Mouse (Mus musculus) kidney, postnatal 0 days (tissue): ENCODE measurements around the gene Rora. TPM values are rescaled to one million over a fixed set of nuclear protein-coding genes. Genes with fewer than 3 reads are reported as not detected.

Experiments used
- ATAC-seq: fragments of 200-750 bp; cut with Nextera tagmentation; replicated peaks from 2 replicates; pipeline ENCODE4 v1.8.0; 2017; ENCODE audit warnings: low read depth, moderate number of reproducible peaks, moderate TSS enrichment, moderate library complexity; ENCODE audit not compliant: low FRiP score
- DNase-seq: peaks from one replicate; pipeline ENCODE4 v3.0.0-alpha.2; 2016; ENCODE audit warnings: low spot score
- H3K27ac ChIP-seq: fragments of 300-500 bp; sonication (generic); 2 replicates; pipeline ENCODE4 v1.5.1; 2014; ENCODE audit warnings: mild to moderate bottlenecking
- H3K27me3 ChIP-seq: fragments of 300-500 bp; sonication (generic); 2 replicates; pipeline ENCODE4 v1.6.1; 2014; ENCODE audit warnings: low read length, mixed read lengths; ENCODE audit not compliant: insufficient read depth
- H3K36me3 ChIP-seq: fragments of 300-500 bp; sonication (generic); 2 replicates; pipeline ENCODE4 v1.6.1; 2014; ENCODE audit warnings: low read length, mixed read lengths; ENCODE audit not compliant: insufficient read depth
- H3K4me1 ChIP-seq: fragments of 300-500 bp; sonication (generic); replicated peaks from 2 replicates; pipeline ENCODE4 v1.6.1; 2014; ENCODE audit warnings: antibody characterized with exemption, low read length, mixed read lengths; ENCODE audit not compliant: insufficient read depth
- H3K4me2 ChIP-seq: fragments of 300-500 bp; sonication (generic); 2 replicates; pipeline ENCODE4 v1.6.1; 2014; ENCODE audit warnings: mild to moderate bottlenecking, low read length, moderate library complexity, mixed read lengths
- H3K4me3 ChIP-seq: fragments of 300-500 bp; sonication (generic); replicated peaks from 2 replicates; pipeline ENCODE4 v1.5.1; 2014; ENCODE audit warnings: low read depth, low read length
- H3K9ac ChIP-seq: fragments of 300-500 bp; sonication (generic); 2 replicates; pipeline ENCODE4 v1.6.1; 2014; ENCODE audit warnings: low read depth, low read length
- H3K9me3 ChIP-seq: fragments of 300-500 bp; sonication (generic); replicated peaks from 2 replicates; pipeline ENCODE4 v1.6.1; 2016; ENCODE audit warnings: low read length, inconsistent platforms, mixed read lengths
- CTCF ChIP-seq: IDR thresholded peaks from 2 replicates; pipeline ENCODE4 v1.5.1; 2016; ENCODE audit warnings: antibody characterized with exemption, low read depth, mild to moderate bottlenecking, moderate library complexity
- WGBS: fragments of 180-500 bp; shearing (Covaris S2); extraction: QIAGEN DNeasy Blood & Tissue Kit; methylation state at CpG from one replicate; pipeline ENCODE4 v1.1.7; 2014; 5-methylcytosine and 5-hydroxymethylcytosine counted together
- polyA plus RNA-seq: library from polyadenylated mRNA; unstranded; fragments of >200 nt; fragmentation: Nextera tagmentation; extraction: Ambion mirVana; gene quantifications from 2 replicates; pipeline ENCODE4 v1.2.1, GENCODE M21; 2015

Gene Rora
- polyA plus RNA-seq, 1 experiment from 2014 or later: 9.8 TPM

GRCm38 (mm10) chr9:68637301-68637700, 16.3 kb upstream of the Rora start:
- DNase-seq (no peak), ATAC-seq (no peak)
- H3K27ac ChIP-seq: no peak overlapping the region
- H3K4me2 ChIP-seq: no peak overlapping the region
- TF ChIP-seq CTCF: no peak
- H3K4me1 ChIP-seq: no peaks in the 10 kb centered on the region
- no peak overlapping the region for H3K4me3 ChIP-seq
- H3K36me3 ChIP-seq: no peaks in the 10 kb centered on the region
- no peak overlapping the region for H3K9ac ChIP-seq
- WGBS: 89% methylated on average over 8 of the region's 8 CpGs
- no peaks in the 10 kb centered on the region for H3K27me3 ChIP-seq
- H3K9me3 ChIP-seq: no peaks in the 10 kb centered on the region

DNA sequence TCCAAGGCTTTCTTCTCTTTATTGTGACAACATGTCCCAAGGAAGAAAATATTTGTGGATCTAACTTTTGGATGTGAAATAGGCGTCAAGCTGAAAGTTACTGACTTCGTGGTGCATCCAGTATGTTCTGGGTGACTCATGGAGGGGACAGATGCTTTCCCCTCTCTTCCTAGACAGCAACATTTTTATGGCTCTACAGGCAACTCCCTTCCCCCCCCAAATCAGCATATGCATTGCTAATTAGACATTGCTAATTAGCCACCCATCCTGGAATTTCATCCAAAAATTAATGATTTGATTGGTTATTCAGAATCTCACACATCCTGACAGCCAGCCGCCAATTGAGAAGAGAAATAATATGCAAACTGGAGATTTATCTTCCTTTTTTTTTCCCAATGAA, 12.5 kb upstream of the Rora start:
- ATAC-seq (no peak), DNase-seq (no peak)
- TF ChIP-seq CTCF: no peak
- Histone ChIP-seq H3K4me1 (no peaks in the 10 kb centered on the region), H3K9ac (no peak overlapping the region), H3K4me3 (no peak overlapping the region), H3K4me2 (no peak overlapping the region), H3K27ac (no peak overlapping the region), H3K27me3 (no peaks in the 10 kb centered on the region), H3K9me3 (0 out of 2 replicates have a peak, but pooled peaks cover 4% of the 10 kb centered on the region), H3K36me3 (no peaks in the 10 kb centered on the region)
- 82% methylated on average over 3 of the region's 3 CpGs for WGBS

GRCm38 (mm10) chr9:68648061-68648460, 5.5 kb upstream of the Rora start:
- Histone ChIP-seq H3K4me2 (no peak overlapping the region), H3K27me3 (no peaks in the 10 kb centered on the region), H3K27ac (no peak overlapping the region), H3K9me3 (0 out of 2 replicates have a peak, but pooled peaks cover 4% of the 10 kb centered on the region), H3K9ac (no peak overlapping the region), H3K36me3 (no peaks in the 10 kb centered on the region), H3K4me3 (no peak overlapping the region), H3K4me1 (0 out of 2 replicates have a peak, but pooled peaks cover 2% of the 10 kb centered on the region)
- no peak for ATAC-seq
- WGBS: 87% methylated on average over 3 of the region's 3 CpGs
- no peak for TF ChIP-seq CTCF
- DNase-seq: no peak

DNA sequence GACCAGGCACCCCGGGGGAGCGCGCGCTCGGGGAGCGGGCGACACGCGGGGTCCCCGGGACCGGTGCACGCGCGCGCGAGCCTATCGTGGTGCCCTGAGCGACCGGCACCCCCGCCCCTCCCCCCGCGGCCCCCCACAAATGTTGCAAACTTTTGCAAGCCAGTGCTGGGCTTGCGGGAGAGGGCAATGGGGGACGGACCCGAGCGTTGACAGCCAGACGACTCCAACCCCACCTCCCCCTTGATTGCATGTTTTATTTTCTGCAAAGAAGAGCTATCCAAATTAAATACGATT, 400 bp downstream of the Rora start:
- TF ChIP-seq CTCF: no peak
- no peaks in the 10 kb centered on the region for H3K9me3 ChIP-seq
- 0 out of 2 replicates have a peak, but pooled peaks cover 3% of the 10 kb centered on the region for H3K4me1 ChIP-seq
- H3K4me2 ChIP-seq: peak overlapping the region; percentile 95
- H3K36me3 ChIP-seq: no peaks in the 10 kb centered on the region
- no peaks in the 10 kb centered on the region for H3K27me3 ChIP-seq
- ATAC-seq (peak; percentile 38; the same call in 1 of the 2 replicates), DNase-seq (no peak)
- peak overlapping the region; percentile 66 for H3K4me3 ChIP-seq
- H3K9ac ChIP-seq: peak overlapping the region; percentile 59
- H3K27ac ChIP-seq: peak overlapping the region; percentile 76
- WGBS: under 1% methylated on average over 28 of the region's 28 CpGs

DNA sequence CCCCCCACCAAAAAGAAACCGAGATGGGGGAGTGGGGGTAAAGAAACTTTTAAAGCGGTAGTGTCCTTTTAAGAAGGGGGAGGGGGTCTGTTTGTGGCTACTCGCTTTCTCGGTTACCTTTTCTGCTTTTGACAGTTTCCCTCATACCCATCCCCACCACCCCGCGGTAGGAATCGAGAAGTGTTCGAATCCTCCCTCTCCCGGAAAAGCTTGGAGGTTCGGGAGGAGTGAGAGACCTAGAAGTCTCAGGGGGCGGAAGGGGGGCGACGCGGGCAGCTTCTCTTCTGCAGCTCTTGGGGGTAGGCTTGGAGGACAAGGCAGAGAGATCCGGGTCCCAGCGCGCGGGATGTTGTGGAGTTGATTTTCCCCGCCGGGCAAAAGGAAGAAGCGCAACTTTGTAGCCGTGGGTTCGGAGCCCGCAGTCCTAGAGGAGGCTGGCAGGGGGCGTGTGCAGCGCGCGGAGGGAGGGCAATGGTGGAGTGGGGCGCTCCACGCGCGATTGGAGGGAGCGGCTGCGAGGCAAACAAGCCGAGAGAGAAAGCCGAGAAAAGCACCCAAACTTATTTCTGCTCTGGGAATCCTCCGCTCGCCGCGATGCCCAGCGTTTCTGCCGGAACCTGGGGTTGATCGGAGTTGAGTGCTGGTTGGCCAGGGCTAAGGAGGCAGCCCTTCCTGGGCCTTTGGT, 889 bp downstream of the Rora start:
- Histone ChIP-seq H3K27ac (peak overlapping the region; percentile 48), H3K36me3 (no peaks in the 10 kb centered on the region), H3K4me3 (peak overlapping the region; percentile 66), H3K4me1 (0 out of 2 replicates have a peak, but pooled peaks cover 3% of the 10 kb centered on the region), H3K9me3 (no peaks in the 10 kb centered on the region), H3K9ac (peak overlapping the region; percentile 59), H3K27me3 (no peaks in the 10 kb centered on the region), H3K4me2 (peak overlapping the region; percentile 95)
- WGBS: under 1% methylated on average over 43 of the region's 43 CpGs
- peak; percentile 74 for DNase-seq
- peak; percentile 16; the same call in 1 of the 2 replicates for ATAC-seq
- TF ChIP-seq CTCF: peak; percentile 31; the same call in 1 of the 2 replicates

DNA sequence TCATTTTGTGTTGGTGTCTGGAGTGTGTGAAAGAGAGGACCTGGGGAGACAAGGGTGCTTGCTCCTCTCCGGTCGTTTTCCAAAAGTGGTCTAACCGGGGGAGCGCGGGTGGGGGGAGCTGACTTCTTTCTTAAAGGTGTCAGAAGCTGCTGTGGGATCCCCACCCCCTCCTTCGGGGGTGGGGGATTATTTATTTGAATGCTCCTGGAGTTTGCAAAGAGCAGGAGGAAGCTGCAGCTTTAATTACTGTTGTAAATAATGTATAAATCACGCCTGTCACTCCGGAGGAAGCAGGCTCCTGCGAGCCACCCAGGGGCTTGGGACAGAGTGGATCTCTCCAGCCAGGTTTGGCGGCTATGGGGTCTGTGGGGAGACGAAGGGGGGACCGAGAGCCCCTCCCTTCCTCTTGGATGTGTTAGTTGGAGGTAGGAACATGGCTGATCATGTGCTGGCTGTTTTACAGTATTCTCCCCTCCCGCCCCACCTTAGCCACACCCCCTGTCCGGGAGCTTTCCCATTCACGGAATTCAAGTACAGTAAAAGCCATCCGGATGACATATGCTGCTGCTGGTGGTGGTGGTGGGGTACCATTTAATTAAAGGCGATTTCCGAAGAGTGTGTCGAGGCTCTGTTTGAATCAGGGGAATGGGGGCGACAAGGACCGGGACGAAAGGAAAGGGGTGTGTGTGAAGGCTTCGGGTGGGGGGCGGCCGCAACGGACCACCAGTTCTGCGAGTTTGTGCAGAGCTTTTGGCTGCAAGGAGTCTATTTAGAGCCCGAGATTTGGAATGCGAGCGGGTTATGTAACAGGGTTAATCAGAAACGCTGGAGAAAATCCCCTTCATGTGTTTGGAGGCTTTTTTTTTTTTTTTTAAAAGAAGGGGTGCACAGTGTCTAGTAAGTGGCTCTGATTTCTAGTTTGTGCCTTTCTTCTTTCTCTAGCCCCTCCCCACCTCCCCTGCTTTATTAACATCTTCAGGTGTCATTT, 1.7 kb downstream of the Rora start:
- ATAC-seq: peak; percentile 73
- 0 out of 2 replicates have a peak, but pooled peaks cover 3% of the 10 kb centered on the region for H3K4me1 ChIP-seq

More for the DNA sequence above, 1.7 kb downstream of the Rora start:
- under 1% methylated on average over 31 of the region's 31 CpGs for WGBS
- peak; percentile 92 for DNase-seq
- peak overlapping the region; percentile 59 for H3K9ac ChIP-seq
- no peaks in the 10 kb centered on the region for H3K27me3 ChIP-seq
- no peak for TF ChIP-seq CTCF
- no peaks in the 10 kb centered on the region for H3K9me3 ChIP-seq
- H3K36me3 ChIP-seq: no peaks in the 10 kb centered on the region
- peak overlapping the region; percentile 95 for H3K4me2 ChIP-seq
- H3K4me3 ChIP-seq: peak overlapping the region; percentile 66
- peak overlapping the region; percentile 48; the same call in 1 of the 2 replicates for H3K27ac ChIP-seq
